Mouse (Mus musculus): ENCODE results near the gene Cep97. TPM values are rescaled to one million over a fixed set of nuclear protein-coding genes. Genes with fewer than 3 reads are reported as not detected.

The Cep97 gene
- polyA plus RNA-seq, 1 experiment: 0.26 TPM

- no peak for TF ChIP-seq GATA1 (IDR thresholded peaks at IDR 0.05; ENCODE audit: low read length)
- TF ChIP-seq TAL1 (IDR thresholded peaks at IDR 0.05; ENCODE audit: low read length): no peak
- H3K36me3 ChIP-seq (ENCODE audit: control insufficient read depth): peaks cover 7% of the 10 kb centered on the region
- H3K27me3 ChIP-seq (ENCODE audit: control insufficient read depth): no peaks in the 10 kb centered on the region
- peak within 1 kb of the TSS; percentile 87 for H3K4me3 ChIP-seq (replicated peaks)
- H3K4me1 ChIP-seq (ENCODE audit: control insufficient read depth): peaks cover 54% of the 10 kb centered on the region
- H3K9me3 ChIP-seq (ENCODE audit: control insufficient read depth, low read length): no peaks in the 10 kb centered on the region
Observed at GRCm38 (mm10) chr16:55894893-55895650, 39.6 kb downstream of the Cep97 start, which contains the start of gene Nxpe3. Gene Nxpe3 (minus strand): TSS chr16:55895285.

- peaks cover 54% of the 10 kb centered on the region for H3K4me1 ChIP-seq (ENCODE audit: control insufficient read depth)
- H3K4me3 ChIP-seq (replicated peaks): peak overlapping the region; percentile 87
- H3K27me3 ChIP-seq (ENCODE audit: control insufficient read depth): no peaks in the 10 kb centered on the region
- TF ChIP-seq TAL1 (IDR thresholded peaks at IDR 0.05; ENCODE audit: low read length) (no peak), GATA1 (IDR thresholded peaks at IDR 0.05; ENCODE audit: low read length) (peak; percentile 28; the same call in 1 of the 2 replicates)
- no peaks in the 10 kb centered on the region for H3K9me3 ChIP-seq (ENCODE audit: control insufficient read depth, low read length)
- peaks cover 7% of the 10 kb centered on the region for H3K36me3 ChIP-seq (ENCODE audit: control insufficient read depth)
Observed at GRCm38 (mm10) chr16:55894536-55894892, 40.1 kb downstream of the Cep97 start.

- TF ChIP-seq GATA1 (IDR thresholded peaks at IDR 0.05; ENCODE audit: low read length) (no peak), TAL1 (IDR thresholded peaks at IDR 0.05; ENCODE audit: low read length) (no peak)
- peak overlapping the region; percentile 87 for H3K4me3 ChIP-seq (replicated peaks)
- H3K36me3 ChIP-seq (ENCODE audit: control insufficient read depth): peaks cover 10% of the 10 kb centered on the region
- H3K9me3 ChIP-seq (ENCODE audit: control insufficient read depth, low read length): no peaks in the 10 kb centered on the region
- H3K27me3 ChIP-seq (ENCODE audit: control insufficient read depth): no peaks in the 10 kb centered on the region
- peaks cover 54% of the 10 kb centered on the region for H3K4me1 ChIP-seq (ENCODE audit: control insufficient read depth)
Observed at GRCm38 (mm10) chr16:55893410-55894107, 41.1 kb downstream of the Cep97 start.

- Histone ChIP-seq H3K4me3 (replicated peaks) (no peak overlapping the region), H3K4me1 (ENCODE audit: control insufficient read depth) (peaks cover 54% of the 10 kb centered on the region), H3K9me3 (ENCODE audit: control insufficient read depth, low read length) (no peaks in the 10 kb centered on the region), H3K36me3 (ENCODE audit: control insufficient read depth) (peaks cover 17% of the 10 kb centered on the region), H3K27me3 (ENCODE audit: control insufficient read depth) (no peaks in the 10 kb centered on the region)
- no peak for TF ChIP-seq GATA1 (IDR thresholded peaks at IDR 0.05; ENCODE audit: low read length)
Observed at GRCm38 (mm10) chr16:55892484-55892883, 42.2 kb downstream of the Cep97 start.

- peaks cover 50% of the 10 kb centered on the region for H3K4me1 ChIP-seq (ENCODE audit: control insufficient read depth)
Observed at GRCm38 (mm10) chr16:55891346-55891745, 43.3 kb downstream of the Cep97 start.

GRCm38 (mm10) chr16:55890346-55891136 is 44.1 kb downstream of the Cep97 start:
- peaks cover 43% of the 10 kb centered on the region for H3K4me1 ChIP-seq (ENCODE audit: control insufficient read depth)
- H3K36me3 ChIP-seq (ENCODE audit: control insufficient read depth): peaks cover 17% of the 10 kb centered on the region
- no peak for TF ChIP-seq TAL1 (IDR thresholded peaks at IDR 0.05; ENCODE audit: low read length)
- no peak for TF ChIP-seq GATA1 (IDR thresholded peaks at IDR 0.05; ENCODE audit: low read length)
- H3K9me3 ChIP-seq (ENCODE audit: control insufficient read depth, low read length): no peaks in the 10 kb centered on the region
- H3K27me3 ChIP-seq (ENCODE audit: control insufficient read depth): no peaks in the 10 kb centered on the region
- H3K4me3 ChIP-seq (replicated peaks): no peak overlapping the region

More at GRCm38 (mm10) chr16:55891346-55891745, 43.3 kb downstream of the Cep97 start:
- no peaks in the 10 kb centered on the region for H3K27me3 ChIP-seq (ENCODE audit: control insufficient read depth)
- H3K9me3 ChIP-seq (ENCODE audit: control insufficient read depth, low read length): no peaks in the 10 kb centered on the region
- H3K36me3 ChIP-seq (ENCODE audit: control insufficient read depth): peaks cover 17% of the 10 kb centered on the region
- no peak overlapping the region for H3K4me3 ChIP-seq (replicated peaks)
- TF ChIP-seq GATA1 (IDR thresholded peaks at IDR 0.05; ENCODE audit: low read length) (no peak), TAL1 (IDR thresholded peaks at IDR 0.05; ENCODE audit: low read length) (no peak)

- H3K4me1 ChIP-seq (ENCODE audit: control insufficient read depth): peaks cover 32% of the 10 kb centered on the region
- peaks cover 17% of the 10 kb centered on the region for H3K36me3 ChIP-seq (ENCODE audit: control insufficient read depth)
- no peak for TF ChIP-seq TAL1 (IDR thresholded peaks at IDR 0.05; ENCODE audit: low read length)
- TF ChIP-seq GATA1 (IDR thresholded peaks at IDR 0.05; ENCODE audit: low read length): no peak
Observed at GRCm38 (mm10) chr16:55889451-55889850, 45.2 kb downstream of the Cep97 start.

GRCm38 (mm10) chr16:55888584-55888960 is 46.1 kb downstream of the Cep97 start:
- no peaks in the 10 kb centered on the region for H3K27me3 ChIP-seq (ENCODE audit: control insufficient read depth)
- TF ChIP-seq TAL1 (IDR thresholded peaks at IDR 0.05; ENCODE audit: low read length) (no peak), GATA1 (IDR thresholded peaks at IDR 0.05; ENCODE audit: low read length) (no peak)
- no peak overlapping the region for H3K4me3 ChIP-seq (replicated peaks)
- H3K4me1 ChIP-seq (ENCODE audit: control insufficient read depth): peaks cover 24% of the 10 kb centered on the region
- no peaks in the 10 kb centered on the region for H3K9me3 ChIP-seq (ENCODE audit: control insufficient read depth, low read length)
- peaks cover 17% of the 10 kb centered on the region for H3K36me3 ChIP-seq (ENCODE audit: control insufficient read depth)

More at GRCm38 (mm10) chr16:55889451-55889850, 45.2 kb downstream of the Cep97 start:
- Histone ChIP-seq H3K4me3 (replicated peaks) (no peak overlapping the region), H3K27me3 (ENCODE audit: control insufficient read depth) (no peaks in the 10 kb centered on the region), H3K9me3 (ENCODE audit: control insufficient read depth, low read length) (no peaks in the 10 kb centered on the region)
